Mouse (Mus musculus): ENCODE measurements at regions not wholly inside any gene's neighbourhood (a gene's known extent, or its start where the extent isn't known, plus 50 kb on each side); places are given as distances from the start of the nearest gene placed in this dataset.

- DNase-seq (ENCODE audit: low read depth, low spot score) = no peak
Observed at GRCm38 (mm10) chr13:44074172-44074571, 289.6 kb downstream of the Cd83 start.

- DNase-seq (ENCODE audit: low read depth, low spot score) = no peak
Observed at GRCm38 (mm10) chr13:44077022-44077421, 292.4 kb downstream of the Cd83 start.

GRCm38 (mm10) chr13:44085621-44086510, 301.3 kb downstream of the Cd83 start:
- no peak for DNase-seq (ENCODE audit: low read depth, low spot score)

- no peak for DNase-seq (ENCODE audit: low read depth, low spot score)
Observed at GRCm38 (mm10) chr13:44086801-44087200, 302.2 kb downstream of the Cd83 start.

GRCm38 (mm10) chr13:44097141-44097540, 312.6 kb downstream of the Cd83 start:
- DNase-seq (ENCODE audit: low read depth, low spot score) = no peak

- no peak for DNase-seq (ENCODE audit: low read depth, low spot score)
Observed at GRCm38 (mm10) chr13:44099511-44099910, 314.9 kb downstream of the Cd83 start.

GRCm38 (mm10) chr13:44100125-44101067, 315.8 kb downstream of the Cd83 start:
- peak; percentile 40 for DNase-seq (ENCODE audit: low read depth, low spot score)

- DNase-seq (ENCODE audit: low read depth, low spot score) = no peak
Observed at GRCm38 (mm10) chr13:44101161-44101560, 316.6 kb downstream of the Cd83 start.

GRCm38 (mm10) chr13:44101806-44102205, 317.2 kb downstream of the Cd83 start:
- DNase-seq (ENCODE audit: low read depth, low spot score) = no peak

GRCm38 (mm10) chr13:44102257-44102656, 317.7 kb downstream of the Cd83 start:
- DNase-seq (ENCODE audit: low read depth, low spot score) = no peak

- DNase-seq (ENCODE audit: low read depth, low spot score) = no peak
Observed at GRCm38 (mm10) chr13:44103340-44103739, 318.8 kb downstream of the Cd83 start.

GRCm38 (mm10) chr13:44105161-44105560, 320.6 kb downstream of the Cd83 start:
- no peak for DNase-seq (ENCODE audit: low read depth, low spot score)

GRCm38 (mm10) chr13:44108695-44109094, 324.1 kb downstream of the Cd83 start:
- DNase-seq (ENCODE audit: low read depth, low spot score) = no peak

- DNase-seq (ENCODE audit: low read depth, low spot score) = no peak
Observed at GRCm38 (mm10) chr13:44113043-44113442, 328.5 kb downstream of the Cd83 start.

- no peak for DNase-seq (ENCODE audit: low read depth, low spot score)
Observed at GRCm38 (mm10) chr13:44114856-44115255, 330.3 kb downstream of the Cd83 start.

GRCm38 (mm10) chr13:44117841-44118240, 333.3 kb downstream of the Cd83 start:
- DNase-seq (ENCODE audit: low read depth, low spot score) = no peak

GRCm38 (mm10) chr13:44118846-44119245, 334.3 kb downstream of the Cd83 start:
- no peak for DNase-seq (ENCODE audit: low read depth, low spot score)

- DNase-seq (ENCODE audit: low read depth, low spot score) = no peak
Observed at GRCm38 (mm10) chr13:44121241-44121671, 336.7 kb downstream of the Cd83 start.

GRCm38 (mm10) chr13:44121932-44122331, 337.4 kb downstream of the Cd83 start:
- no peak for DNase-seq (ENCODE audit: low read depth, low spot score)

- no peak for DNase-seq (ENCODE audit: low read depth, low spot score)
Observed at GRCm38 (mm10) chr13:44126198-44126597, 341.6 kb downstream of the Cd83 start.

- DNase-seq (ENCODE audit: low read depth, low spot score) = no peak
Observed at GRCm38 (mm10) chr13:44128506-44129274, 344.1 kb downstream of the Cd83 start.

All from embryo, embryonic 11.5 days (tissue).